Mouse (Mus musculus): ENCODE measurements at regions not wholly inside any gene's neighbourhood (a gene's known extent, or its start where the extent isn't known, plus 50 kb on each side); places are given as distances from the start of the nearest gene placed in this dataset.

GRCm38 (mm10) chr5:52040427-52041312 is 149.6 kb downstream of the Dhx15 start:
- TF ChIP-seq CTCF (conservative IDR thresholded peaks at IDR 0.05; ENCODE audit: insufficient read depth, insufficient read length, low read depth, low read length) = no peak
- TF ChIP-seq POLR2A (IDR thresholded peaks at IDR 0.05; ENCODE audit: low read depth, low read length) = no peak
